Mouse (Mus musculus): Measurements from ENCODE around the gene Fam45a.

- TF ChIP-seq CTCF (IDR thresholded peaks at IDR 0.05; ENCODE audit: low read depth), result no peak
- no peak for TF ChIP-seq EP300 (IDR thresholded peaks at IDR 0.05; ENCODE audit: low read depth)
Measured at GRCm38 (mm10) chr19:60795244-60795643, 16.1 kb upstream of the Fam45a start.
